Mouse (Mus musculus) mesoderm, embryonic 11.5 days (tissue): ENCODE measurements around the gene Lyrm9.

ENCODE experiments used
- DNase-seq: peaks from one replicate; pipeline ENCODE4 v3.0.0-alpha.2; 2012; ENCODE audit warnings: low read depth, low spot score

Gene Lyrm9

DNA sequence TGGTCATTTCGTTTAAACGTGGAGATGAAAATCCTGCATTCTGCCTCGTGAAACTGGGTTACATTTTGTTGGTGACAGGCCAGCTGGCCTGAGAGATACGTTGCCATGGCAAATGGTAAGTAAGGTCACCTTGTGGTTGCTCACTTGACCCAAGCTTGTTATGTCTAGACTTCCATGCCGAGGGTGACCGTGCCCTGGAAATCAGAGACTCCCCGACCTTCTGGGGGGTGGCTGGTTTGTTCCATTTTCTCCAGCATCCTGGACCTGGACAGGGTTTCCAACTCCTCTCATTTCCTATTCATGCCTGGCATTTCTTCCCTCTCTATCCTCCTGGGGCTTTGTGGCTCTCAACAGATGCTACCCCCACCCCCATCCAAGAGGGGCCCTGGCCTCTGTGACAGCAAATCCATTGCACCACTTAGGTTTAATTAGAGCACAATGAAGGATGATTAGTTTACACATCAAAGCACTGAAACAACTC lies 11.9 kb upstream of the Lyrm9 start:
- DNase-seq: no peak

DNA sequence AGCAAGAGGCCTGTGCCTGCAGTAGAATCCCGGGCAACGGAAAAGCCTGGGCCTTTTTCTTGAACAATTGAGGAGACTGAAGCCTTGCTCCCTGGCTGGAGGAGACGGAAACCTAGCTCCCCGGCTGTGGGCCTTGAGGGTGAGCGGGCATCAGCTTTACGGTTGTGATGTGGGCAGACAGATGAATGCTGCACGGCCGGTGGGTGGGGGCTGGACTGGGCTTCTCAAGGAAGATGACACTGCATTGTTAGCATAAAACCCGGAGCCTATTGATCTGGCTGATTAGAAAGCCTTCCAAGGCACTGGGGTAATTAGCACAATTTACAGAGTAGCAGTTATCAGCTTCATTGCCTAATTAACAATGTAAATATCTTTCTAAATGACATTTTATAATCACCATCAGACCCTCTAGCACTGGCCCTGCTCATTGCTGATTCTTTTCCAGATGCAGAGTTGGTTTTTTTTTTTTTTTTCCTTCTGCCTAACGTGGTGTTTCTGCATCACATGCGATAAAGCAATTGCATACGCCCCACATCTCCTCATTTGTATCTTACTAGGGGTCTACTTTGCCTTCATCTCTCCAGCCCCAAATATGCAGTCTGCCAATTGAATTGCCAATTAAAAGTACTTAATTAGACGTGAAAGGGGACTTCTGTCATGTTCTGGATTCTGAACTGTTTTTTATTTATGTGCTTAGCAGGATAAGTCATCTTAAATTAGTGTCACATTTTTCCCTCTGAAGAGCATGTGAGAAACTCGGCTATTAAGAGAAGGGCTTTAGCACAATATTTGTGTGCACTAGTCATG lies 10.2 kb upstream of the Lyrm9 start:
- DNase-seq: no peak

DNA sequence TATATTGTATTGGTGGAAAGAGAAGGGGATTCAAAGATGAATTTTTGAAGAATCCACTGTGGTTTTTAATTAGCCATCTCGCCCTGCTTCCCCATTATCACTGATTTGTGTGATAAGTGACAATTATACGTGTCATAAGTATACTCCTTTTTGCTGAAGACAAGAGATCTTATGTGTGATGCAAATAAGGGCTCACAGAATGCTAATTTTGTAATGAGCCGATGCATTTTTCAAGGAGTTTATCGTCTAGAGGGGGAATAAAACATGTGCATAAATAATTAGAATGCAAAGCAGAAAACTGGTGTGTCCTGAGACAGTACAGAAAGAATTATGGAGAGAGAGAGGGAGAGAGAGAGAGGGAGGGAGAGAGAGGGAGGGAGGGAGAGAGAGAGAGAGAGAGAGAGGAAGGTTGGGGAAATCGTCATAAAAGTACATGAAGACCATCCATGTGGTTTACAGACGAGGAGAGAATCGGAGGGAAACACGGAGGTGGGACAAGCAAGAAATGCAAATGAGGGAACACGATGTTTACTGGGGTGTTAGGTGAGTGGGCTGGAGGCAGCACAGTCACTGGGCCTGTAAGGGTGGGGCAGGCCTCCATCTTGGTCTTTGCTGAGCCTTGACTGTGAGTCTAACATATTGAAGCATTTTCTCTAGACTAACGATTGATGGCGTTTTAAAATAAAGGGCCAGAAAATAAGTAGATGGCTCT lies 8.9 kb upstream of the Lyrm9 start:
- no peak for DNase-seq

DNA sequence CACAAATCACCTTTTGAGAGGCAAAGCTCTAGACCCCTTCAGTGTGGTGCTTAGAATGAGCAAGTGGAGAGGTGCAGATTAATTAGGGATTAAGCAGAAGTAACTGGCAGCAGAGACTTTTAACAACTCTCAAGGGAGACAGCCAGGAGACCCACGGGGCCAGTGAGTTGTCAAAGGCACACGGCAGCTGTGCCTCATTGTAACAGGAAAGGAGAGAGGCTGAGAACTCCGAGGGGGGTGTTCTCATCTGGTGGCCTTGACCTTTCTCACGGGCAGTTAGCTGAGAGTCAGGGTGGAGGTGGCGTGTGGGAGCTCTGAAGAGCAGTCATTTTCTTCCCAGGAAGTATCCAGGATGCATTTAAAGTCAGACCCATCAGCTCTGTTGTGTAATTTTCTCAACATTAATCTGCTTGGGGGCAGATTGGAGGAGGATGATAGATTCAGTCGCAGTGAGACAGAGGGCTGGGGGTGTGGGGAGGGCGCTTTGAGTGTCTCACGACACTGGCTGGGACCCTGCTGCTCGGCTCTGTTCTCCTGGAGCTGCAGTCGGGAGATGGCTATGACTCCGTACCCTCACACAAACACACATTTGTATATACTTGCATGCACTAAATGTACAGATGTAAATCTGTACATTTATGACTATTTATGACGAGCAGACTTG lies 5.9 kb upstream of the Lyrm9 start:
- peak; percentile 64 for DNase-seq

DNA sequence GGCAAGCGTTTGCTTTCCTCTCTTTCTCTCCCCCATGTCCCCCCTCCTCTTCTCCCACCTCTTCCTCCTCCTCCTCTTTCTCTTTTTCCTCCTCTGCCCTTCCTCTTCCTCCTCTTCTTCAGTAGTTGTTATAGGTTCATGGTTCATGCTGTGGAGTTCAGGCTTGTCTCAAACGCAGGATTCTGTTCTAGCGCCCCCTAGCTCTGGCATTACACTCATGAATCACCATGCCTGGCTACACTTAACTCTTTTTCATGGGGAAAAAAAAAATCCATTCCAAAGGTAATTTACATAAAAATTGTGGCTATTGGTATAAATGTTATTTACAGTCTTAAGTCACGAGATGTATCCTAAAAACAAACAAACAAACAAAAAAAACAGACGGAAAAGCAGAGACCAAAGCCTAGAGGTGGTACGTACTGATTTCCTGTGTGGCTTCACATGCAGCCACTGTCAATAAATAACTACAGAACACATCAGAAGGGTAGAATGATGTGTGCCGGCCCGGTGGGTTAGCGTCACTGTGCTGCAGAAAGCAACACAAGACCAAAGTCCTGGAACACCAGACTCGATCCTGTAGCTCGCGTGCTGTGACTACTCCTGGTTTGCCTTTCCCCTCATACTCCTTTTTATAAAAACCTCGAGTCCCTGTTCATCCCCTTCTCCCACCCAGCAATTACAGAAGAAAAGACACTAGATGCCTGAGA lies 3.4 kb upstream of the Lyrm9 start:
- peak; percentile 47 for DNase-seq

DNA sequence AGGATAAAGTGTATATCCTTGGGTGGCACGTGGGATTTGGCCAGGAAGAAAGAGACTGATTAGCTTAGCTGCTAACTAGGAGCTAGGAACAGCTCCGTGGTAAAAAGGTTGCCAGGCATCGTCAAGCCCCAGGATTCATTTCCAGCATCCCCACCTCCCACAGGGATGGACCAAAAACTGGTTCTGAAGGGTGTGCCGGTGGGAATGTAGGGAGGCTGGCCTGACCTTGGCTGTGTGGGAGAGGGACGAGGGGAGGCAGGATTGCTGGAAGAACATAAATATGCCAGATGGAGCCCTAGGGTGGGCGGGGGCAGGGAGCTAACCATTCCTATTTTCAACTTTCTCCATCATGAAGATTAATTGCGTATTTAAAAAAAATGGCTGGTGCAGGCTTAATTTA lies 1.2 kb downstream of the Lyrm9 start:
- peak; percentile 32 for DNase-seq

DNA sequence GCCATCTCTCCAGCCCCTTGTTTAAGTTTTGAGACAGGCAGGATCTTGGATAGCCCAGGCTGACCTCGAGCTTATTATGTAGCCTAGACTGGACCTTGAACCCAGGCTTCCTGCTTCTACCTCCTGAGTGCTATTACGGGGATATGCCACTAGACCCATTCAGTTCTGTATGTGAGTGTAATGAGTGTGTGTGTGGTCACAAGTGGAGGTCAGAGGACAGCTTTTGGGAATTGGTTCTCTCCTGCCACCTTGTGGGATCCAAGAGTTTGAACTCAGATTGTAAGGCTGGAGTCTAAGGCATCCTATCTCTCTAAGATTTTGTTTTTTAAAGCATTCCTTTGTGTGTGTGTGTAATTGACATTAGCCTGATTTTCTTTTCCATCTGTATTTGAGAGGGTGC lies 2.0 kb downstream of the Lyrm9 start:
- peak; percentile 50 for DNase-seq

DNA sequence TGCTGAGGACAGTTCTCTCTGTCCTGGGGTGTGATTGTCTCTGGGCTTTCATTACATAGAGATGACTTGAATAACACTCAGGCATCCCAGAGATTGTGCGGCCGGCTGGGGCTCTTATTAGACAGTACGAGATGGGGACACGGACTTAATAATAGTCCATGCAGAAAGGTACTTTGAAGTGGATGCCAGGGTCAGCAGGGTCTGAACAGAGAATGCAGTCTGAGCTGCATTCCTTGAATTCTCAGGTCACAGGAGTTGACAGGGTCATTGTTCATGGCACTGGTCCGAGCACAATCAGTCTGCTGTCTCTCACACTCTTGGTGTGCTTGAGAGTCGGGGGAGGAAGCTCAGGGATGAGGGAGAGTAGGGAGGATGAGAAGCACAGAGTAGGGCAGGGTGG lies 3.0 kb downstream of the Lyrm9 start:
- DNase-seq: peak; percentile 72

DNA sequence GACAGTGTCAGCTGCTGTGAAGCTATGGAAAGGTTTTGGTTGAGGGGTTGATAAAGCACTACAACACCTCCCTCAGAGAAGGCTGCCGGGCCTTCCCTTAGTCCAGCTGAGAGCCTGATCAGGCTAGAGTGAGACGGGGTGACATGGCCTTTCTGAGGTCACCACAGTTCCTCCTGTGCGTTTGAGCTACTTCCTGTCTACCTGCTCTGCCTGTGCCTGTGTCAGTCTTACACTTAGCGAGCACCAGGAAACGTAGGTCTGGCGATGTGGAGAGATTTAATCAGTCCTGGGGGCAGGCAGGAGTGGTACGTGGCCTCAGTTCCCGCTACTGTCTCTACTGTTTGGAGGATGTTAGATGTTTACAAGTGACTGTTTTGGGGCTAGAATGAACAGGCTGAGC lies 3.8 kb downstream of the Lyrm9 start:
- no peak for DNase-seq

DNA sequence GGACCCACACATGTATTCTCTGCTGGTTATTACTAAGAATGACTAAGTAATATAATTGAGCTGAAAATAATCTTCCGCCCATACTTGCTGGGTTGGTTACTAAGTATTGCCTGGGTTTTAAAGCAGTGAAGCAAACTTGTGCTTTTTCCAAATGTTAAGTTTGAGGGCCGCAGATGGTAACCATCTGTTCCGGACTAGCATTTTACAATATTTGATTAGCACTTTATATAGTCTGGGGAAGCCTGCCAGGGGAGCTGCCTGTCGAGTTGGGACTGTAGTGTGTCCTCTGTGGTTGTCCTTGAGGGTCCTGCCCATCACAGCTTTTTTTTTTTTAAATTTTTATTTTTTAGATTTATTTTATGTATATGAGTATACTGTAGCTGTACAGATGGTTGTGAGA lies 5.3 kb downstream of the Lyrm9 start:
- DNase-seq: no peak

DNA sequence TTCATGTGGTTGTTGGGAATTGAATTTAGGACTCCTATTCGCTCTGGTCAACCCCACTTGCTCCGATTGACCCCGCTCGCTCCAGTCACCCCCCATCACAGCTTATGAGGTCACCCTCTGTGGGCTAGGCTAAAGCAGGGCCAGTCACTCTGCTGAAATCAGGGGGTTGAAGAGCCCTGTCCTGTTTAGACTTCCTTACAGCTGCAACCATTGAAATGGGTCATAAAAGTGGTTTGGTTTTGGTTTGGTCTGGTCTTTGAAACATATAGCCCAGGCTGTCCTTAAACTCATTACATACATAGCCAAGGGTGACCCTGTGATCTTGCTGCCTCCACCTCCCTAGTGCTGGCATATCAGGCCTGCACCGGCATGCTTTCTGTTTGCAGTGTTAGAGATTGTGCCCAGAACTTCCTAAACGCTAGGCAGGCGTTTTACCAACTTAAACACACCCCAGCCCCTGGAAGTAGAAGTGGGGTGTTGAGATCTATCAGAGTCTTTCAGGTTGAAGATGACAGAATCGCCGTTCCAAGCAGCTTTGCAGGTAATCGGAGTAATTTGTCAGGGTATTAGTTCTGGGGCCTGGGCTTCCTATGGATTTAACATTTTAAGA lies 5.8 kb downstream of the Lyrm9 start:
- DNase-seq: no peak

DNA sequence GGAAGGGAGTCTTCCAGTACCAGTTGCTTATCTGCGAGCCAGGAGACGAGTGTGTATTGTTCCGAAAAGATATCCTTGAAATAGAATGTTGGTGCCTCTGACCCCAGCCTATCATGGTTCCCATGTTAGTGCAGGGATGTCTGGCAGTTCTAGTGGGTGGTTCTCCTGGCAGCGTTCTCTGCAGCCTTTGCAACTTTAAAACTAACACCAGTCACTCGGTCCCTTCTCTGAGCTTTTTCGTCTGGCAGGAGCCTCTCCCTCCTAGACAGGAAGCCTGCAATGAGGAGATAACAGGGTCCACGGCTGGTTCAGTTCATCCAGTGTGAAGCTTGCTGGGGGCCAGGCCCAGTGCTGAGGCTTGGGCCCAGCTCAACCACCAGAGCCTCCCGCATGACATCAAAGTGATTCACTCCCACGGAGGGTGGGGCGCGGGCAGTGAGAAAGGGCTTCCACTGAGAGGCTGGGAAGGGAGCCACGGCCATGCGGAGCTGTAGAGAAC lies 6.5 kb downstream of the Lyrm9 start:
- DNase-seq: no peak

DNA sequence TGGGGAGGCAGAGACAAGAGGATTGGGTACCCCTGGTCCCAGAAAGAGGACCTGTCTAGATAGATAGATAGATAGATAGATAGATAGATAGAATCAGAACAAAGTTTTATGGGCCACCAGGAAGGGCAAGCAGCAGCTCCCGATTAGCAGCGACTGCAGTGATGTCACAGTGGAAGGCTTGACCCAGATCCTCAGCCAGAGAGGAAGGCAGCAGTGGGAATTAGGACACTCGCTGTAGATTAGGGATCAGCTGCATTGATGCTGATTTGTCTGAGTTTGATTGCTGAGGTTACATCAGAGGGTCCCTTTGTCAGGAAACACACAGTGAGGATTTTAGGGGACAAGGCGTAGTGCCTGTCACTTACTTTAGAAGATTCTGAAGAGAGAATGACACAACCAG lies 10.1 kb downstream of the Lyrm9 start:
- DNase-seq: no peak

DNA sequence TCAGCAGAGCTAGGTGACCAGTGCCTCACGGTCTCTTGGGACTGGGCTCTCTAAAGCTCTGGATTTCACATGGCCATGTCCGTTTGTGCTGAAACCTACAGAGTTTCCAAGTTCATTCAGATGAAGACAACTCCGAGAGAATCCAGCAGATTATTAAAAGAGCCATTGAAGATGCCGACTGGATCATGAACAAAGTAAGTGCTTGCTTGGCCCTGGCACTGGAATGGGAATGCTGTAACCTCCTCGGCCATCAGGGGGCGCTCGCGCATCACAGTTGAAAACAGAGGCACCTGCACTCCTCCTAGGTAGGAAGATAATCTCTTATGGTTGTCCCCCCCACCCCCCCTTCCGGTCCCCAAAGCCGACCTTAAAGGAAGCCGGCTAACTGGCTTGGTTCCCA lies 11.6 kb downstream of the Lyrm9 start:
- peak; percentile 54 for DNase-seq

DNA sequence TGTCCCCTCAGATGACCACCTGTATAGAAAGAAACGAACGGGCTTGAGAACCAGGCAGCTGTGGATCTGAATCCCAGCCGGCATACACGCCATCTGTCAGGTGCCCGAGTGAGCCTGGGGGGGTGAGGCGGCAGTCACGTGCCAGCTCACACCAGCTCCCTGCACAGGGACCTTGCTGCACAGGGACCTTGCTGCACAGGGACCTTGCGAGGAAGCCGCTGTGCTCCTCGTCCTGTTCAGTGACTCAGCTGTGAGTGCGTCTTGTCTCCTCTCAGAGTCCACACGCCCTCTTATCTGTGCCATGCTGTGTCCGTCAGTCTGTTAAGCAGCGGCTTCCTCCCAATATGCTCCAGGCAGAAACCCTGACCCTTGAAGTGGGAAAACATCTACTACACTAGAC lies 13.1 kb downstream of the Lyrm9 start:
- DNase-seq: no peak

DNA sequence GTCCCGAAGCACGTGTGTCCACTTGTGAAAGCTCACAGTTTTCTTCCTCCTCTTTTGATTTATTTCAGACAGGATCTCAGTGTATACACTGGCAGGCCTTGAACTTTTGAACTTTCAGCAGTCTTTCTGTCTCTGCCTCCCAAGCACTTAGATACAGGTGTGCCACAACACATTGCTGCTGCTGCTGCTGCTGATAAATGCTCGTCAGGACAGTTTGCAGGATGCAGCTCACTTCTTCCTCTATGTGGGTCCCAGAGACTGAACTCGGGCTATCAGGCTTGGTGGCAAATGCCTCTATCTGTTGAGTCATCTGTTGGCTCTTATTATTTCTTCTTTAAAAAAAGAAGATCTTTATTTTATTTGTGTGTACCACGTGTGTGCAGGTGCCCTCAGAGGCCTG lies 13.8 kb downstream of the Lyrm9 start:
- DNase-seq: no peak

DNA sequence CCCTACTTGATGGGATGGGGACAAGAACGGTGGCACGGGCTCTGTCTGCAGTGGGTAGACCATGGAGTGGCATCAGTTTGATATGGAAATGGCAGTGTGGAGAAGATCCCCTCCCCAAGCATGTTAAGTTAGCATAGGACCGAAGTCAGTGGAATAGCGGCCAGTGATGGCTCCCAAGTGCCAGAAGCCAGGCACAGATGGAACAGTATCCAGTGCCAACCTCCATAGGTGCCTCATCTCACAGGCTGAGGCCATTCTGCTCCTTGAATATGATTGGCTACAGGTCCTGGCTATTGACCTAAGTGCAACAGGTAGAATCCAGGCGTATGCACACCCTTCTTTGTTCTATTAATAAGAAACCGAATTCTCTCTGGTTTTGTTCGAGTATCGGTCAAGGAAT lies 15.6 kb downstream of the Lyrm9 start:
- DNase-seq: no peak

DNA sequence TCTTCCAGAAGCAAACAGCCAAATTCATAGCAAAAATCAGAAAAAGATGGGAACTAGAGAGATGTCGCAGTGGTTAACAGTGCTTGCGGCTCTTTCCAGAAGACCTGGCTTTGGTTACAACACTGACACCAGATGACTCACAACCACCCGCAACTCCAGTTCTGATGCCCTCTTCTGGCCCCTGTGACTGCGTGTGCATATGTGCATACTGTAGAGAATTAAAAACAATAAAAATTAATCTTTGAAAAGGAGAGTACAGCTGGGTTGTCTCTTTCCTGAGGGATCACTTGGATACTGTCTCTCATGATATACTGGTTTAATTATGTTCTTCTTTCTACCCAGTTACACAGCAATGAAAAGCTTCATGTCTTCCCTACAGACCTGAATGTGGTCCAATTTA lies 20.2 kb downstream of the Lyrm9 start:
- no peak for DNase-seq

DNA sequence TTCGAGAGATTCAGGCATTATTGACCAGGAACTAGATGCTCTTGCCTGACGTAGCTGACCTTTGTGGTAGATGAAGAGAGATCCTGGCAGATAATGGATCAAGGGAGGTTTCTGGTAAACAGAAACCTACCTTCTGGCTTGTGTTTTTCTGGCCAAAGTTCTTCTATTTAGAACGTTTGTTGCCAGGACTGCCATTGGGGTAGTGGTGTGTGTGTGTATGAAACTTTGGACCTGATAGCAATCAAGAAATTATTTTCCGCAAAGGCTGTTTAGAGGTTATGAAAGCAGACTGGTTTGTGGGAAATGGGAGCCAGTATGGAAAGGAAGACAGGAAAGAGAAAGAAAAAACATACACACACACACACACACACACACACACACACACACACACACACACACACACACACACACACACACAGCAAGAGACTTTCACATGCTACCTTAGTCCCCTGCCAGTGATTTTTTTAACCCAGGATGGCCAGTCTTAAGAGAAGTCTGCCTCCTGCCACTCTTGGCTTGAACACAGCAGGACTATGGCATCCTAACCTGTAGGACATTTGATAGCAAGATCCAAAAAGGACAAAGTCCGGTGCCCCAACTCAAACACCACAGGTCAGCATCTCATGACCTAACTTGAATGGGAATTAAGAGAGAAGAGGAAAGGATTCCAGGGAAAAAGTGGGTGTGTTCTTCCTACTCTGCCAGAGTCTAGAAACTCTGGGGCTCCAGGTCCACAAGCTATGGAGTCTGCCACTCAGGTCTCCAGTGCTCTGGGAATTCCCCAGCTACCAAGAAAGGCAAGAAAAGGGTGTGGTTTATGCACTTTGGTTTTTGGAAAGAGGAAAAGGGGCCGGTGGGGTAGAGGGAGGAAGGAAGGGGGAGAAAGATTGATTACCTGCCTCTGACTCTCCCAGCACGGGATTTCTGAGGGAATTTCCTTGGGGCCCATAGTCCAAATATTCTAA lies 21.8 kb downstream of the Lyrm9 start:
- no peak for DNase-seq

DNA sequence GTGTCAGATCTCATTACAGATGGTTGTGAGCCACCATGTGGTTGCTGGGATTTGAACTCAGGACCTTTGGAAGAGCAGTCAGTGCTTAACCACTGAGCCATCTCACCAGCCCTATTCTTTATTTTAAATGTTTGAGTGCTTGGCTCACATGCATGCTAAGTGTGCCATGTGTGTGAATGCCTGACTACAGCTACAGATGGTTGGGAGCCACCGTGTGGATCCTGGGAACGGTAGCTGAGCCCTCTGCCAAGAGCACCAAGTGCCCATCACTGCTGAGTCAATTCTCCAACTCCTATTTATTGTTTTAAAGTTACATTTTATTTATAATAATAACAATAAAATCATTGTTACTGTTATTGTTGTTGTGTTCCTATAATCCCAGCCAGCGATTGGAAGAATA lies 23.5 kb downstream of the Lyrm9 start:
- DNase-seq: no peak
